Mouse (Mus musculus) embryonic facial prominence, embryonic 13.5 days (tissue): ENCODE results near the gene Ccnd3. TPM values are rescaled to one million over a fixed set of nuclear protein-coding genes. Genes with fewer than 3 reads are reported as not detected.
"Not testable (repeated sequence)": the region's sequence is repeated elsewhere in the genome, so short reads cannot be mapped to it uniquely, and the experiment has no call there.

ENCODE experiments used
- ATAC-seq: fragments of 200-750 bp; cut with Nextera tagmentation; 2 replicates; pipeline ENCODE4 v1.8.0; 2017; ENCODE audit warnings: low read depth; ENCODE audit not compliant: insufficient number of reproducible peaks, insufficient read depth, low FRiP score, low TSS enrichment
- H3K27ac ChIP-seq: fragments of 300-500 bp; sonication (generic); 2 replicates; pipeline ENCODE4 v1.5.1; 2015; ENCODE audit warnings: moderate library complexity, mild to moderate bottlenecking, inconsistent platforms
- H3K27me3 ChIP-seq: fragments of 300-500 bp; sonication (generic); 2 replicates; pipeline ENCODE4 v1.6.1; 2015; ENCODE audit warnings: mild to moderate bottlenecking, inconsistent platforms
- H3K36me3 ChIP-seq: fragments of 300-500 bp; sonication (generic); 2 replicates; pipeline ENCODE4 v1.6.1; 2015; ENCODE audit warnings: mild to moderate bottlenecking, inconsistent platforms
- H3K4me1 ChIP-seq: fragments of 300-500 bp; sonication (generic); 2 replicates; pipeline ENCODE4 v1.6.1; 2015; ENCODE audit warnings: inconsistent platforms
- H3K4me2 ChIP-seq: fragments of 300-500 bp; sonication (generic); 2 replicates; pipeline ENCODE4 v1.6.1; 2015; ENCODE audit warnings: moderate library complexity, mild to moderate bottlenecking, inconsistent platforms
- H3K4me3 ChIP-seq: fragments of 300-500 bp; sonication (generic); 2 replicates; pipeline ENCODE4 v1.5.1; 2015; ENCODE audit warnings: mild to moderate bottlenecking, inconsistent platforms
- H3K9ac ChIP-seq: fragments of 300-500 bp; sonication (generic); 2 replicates; pipeline ENCODE4 v1.6.1; 2015; ENCODE audit warnings: mild to moderate bottlenecking, inconsistent platforms
- H3K9me3 ChIP-seq: fragments of 300-500 bp; sonication (generic); 2 replicates; pipeline ENCODE4 v1.6.1; 2016; ENCODE audit warnings: inconsistent platforms
- WGBS: fragments of 180-500 bp; shearing (Covaris S2); methylation state at CpG from one replicate; pipeline ENCODE4 v1.1.7; 2015; ENCODE audit warnings: mixed read lengths; 5-methylcytosine and 5-hydroxymethylcytosine counted together
- polyA plus RNA-seq: library from polyadenylated mRNA; unstranded; fragments of >200 nt; fragmentation: Nextera tagmentation; extraction: Ambion mirVana; gene quantifications from 2 replicates; pipeline ENCODE4 v1.2.1, GENCODE M21; 2015

Ccnd3 gene
- polyA plus RNA-seq, 1 experiment from 2014 or later = 377 TPM

DNA sequence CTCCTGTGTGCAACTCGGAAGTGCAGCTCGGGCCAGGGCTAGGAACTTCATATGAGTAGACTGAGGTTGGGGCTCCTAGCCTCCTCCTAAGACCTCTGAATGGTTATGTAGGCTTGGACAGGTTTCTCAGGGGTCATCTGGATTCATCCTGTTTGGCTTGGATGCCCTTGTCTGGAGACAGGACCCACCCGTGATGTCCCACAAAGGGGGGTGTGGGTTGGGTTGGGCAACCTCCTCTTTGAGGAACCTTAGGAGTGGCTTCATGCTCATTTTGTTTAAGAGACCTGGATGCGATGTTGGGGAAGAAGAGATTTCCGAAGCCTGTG lies 92.0 kb downstream of the Ccnd3 start:
- Histone ChIP-seq H3K4me3 (peak overlapping the region; percentile 92), H3K36me3 (peaks cover 49% of the 10 kb centered on the region), H3K9me3 (no peaks in the 10 kb centered on the region), H3K4me2 (peak overlapping the region; percentile 82), H3K27ac (peak overlapping the region; percentile 99), H3K9ac (peak overlapping the region; percentile 95), H3K27me3 (no peaks in the 10 kb centered on the region), H3K4me1 (peaks cover 43% of the 10 kb centered on the region)
- 73% methylated on average over 5 of the region's 5 CpGs for WGBS
- ATAC-seq = no peak

GRCm38 (mm10) chr17:47597261-47597660 lies 92.4 kb downstream of the Ccnd3 start:
- H3K4me3 ChIP-seq = peak overlapping the region; percentile 92
- no peaks in the 10 kb centered on the region for H3K9me3 ChIP-seq
- no peak for ATAC-seq
- H3K27ac ChIP-seq = peak overlapping the region; percentile 99
- H3K36me3 ChIP-seq = peaks cover 54% of the 10 kb centered on the region
- no peaks in the 10 kb centered on the region for H3K27me3 ChIP-seq
- 51% methylated on average over 13 of the region's 13 CpGs for WGBS
- H3K4me2 ChIP-seq = peak overlapping the region; percentile 82
- peak overlapping the region; percentile 95 for H3K9ac ChIP-seq
- H3K4me1 ChIP-seq = peaks cover 43% of the 10 kb centered on the region

DNA sequence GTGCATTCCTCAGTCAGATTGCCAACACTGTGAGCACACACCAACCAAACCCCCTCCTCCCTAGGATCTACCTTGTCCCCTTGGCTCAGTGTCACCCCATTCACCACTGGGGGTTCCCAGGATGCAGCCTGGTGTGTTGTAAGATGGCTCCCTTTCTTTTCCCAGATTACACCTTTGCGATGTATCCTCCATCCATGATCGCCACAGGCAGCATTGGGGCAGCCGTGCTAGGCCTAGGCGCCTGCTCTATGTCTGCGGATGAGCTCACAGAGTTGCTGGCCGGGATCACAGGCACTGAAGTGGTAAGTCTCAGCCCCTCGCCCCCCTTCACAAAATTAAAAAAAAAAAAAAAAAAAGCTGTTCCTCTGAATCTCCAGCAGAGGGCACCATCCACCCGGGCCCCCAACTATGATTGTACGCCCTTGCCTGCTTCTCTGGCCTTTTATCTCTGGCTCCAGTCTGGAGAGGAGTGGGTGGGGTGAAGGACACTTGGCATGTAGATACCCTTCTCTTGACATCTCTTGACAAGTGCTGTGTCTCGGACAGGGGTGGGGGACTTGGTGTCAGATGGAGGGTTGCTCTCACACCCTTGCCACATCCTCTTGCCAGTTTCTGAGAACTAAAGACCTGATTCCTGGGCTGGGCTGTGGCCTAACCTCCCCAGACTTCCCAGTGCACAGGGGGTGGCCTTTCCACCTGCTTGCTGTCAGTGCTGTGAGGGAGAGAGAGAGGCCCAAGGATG lies 93.2 kb downstream of the Ccnd3 start:
- WGBS = 31% methylated on average over 10 of the region's 10 CpGs
- ATAC-seq = no peak
- H3K9me3 ChIP-seq = no peaks in the 10 kb centered on the region
- H3K4me2 ChIP-seq = peak overlapping the region; percentile 82
- H3K36me3 ChIP-seq = peaks cover 60% of the 10 kb centered on the region
- H3K4me3 ChIP-seq = peak overlapping the region; percentile 6; the same call in 1 of the 2 replicates
- H3K27me3 ChIP-seq = no peaks in the 10 kb centered on the region
- peak overlapping the region; percentile 99 for H3K27ac ChIP-seq
- H3K9ac ChIP-seq = peak overlapping the region; percentile 95
- peaks cover 39% of the 10 kb centered on the region for H3K4me1 ChIP-seq

DNA sequence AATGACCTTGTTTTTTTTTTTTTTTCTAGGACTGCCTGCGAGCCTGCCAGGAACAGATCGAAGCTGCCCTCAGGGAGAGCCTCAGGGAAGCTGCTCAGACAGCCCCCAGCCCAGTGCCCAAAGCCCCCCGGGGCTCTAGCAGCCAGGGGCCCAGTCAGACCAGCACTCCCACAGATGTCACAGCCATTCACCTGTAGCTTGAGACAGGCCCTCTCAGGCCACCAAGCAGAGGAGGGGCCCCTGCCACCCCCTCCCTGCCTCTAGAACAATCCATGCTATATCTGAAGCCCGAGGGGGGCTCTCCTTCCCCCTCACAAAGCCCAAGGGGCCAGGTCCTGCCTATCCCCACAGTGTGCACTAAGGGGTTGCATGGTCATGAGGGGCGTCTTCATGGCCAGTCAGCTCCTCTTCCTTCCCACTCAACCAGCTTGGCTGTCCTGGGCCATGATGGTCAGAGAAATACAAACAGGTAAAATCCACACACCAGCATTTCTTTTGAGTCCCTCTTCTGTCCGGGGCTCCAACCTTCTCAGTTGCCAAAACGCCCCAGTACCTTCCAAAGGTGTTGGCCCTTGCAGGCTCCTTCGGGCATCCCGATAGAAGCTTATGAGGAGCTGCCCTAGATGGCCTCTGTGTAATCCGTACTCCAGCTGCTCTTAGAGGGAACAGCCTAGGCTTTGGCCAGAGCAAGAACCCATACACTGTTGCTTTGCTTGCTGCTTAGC lies 93.9 kb downstream of the Ccnd3 start:
- H3K4me3 ChIP-seq = not testable (repeated sequence)
- peaks cover 63% of the 10 kb centered on the region for H3K36me3 ChIP-seq

GRCm38 (mm10) chr17:47599511-47600297 lies 94.9 kb downstream of the Ccnd3 start:
- H3K4me2 ChIP-seq = no peak overlapping the region
- WGBS = 73% methylated on average over 11 of the region's 11 CpGs
- no peaks in the 10 kb centered on the region for H3K9me3 ChIP-seq
- H3K27me3 ChIP-seq = no peaks in the 10 kb centered on the region
- H3K36me3 ChIP-seq = peaks cover 73% of the 10 kb centered on the region
- no peak overlapping the region for H3K9ac ChIP-seq
- ATAC-seq = no peak
- H3K4me1 ChIP-seq = peaks cover 38% of the 10 kb centered on the region
- H3K4me3 ChIP-seq = no peak overlapping the region
- peak overlapping the region; percentile 53 for H3K27ac ChIP-seq

More for the DNA sequence above, 93.9 kb downstream of the Ccnd3 start:
- WGBS = 82% methylated on average over 10 of the region's 10 CpGs
- not testable (repeated sequence) for H3K9ac ChIP-seq, H3K4me2 ChIP-seq, ATAC-seq, H3K9me3 ChIP-seq, H3K27me3 ChIP-seq
- H3K27ac ChIP-seq = peak overlapping the region; percentile 53
- H3K4me1 ChIP-seq = peaks cover 38% of the 10 kb centered on the region

DNA sequence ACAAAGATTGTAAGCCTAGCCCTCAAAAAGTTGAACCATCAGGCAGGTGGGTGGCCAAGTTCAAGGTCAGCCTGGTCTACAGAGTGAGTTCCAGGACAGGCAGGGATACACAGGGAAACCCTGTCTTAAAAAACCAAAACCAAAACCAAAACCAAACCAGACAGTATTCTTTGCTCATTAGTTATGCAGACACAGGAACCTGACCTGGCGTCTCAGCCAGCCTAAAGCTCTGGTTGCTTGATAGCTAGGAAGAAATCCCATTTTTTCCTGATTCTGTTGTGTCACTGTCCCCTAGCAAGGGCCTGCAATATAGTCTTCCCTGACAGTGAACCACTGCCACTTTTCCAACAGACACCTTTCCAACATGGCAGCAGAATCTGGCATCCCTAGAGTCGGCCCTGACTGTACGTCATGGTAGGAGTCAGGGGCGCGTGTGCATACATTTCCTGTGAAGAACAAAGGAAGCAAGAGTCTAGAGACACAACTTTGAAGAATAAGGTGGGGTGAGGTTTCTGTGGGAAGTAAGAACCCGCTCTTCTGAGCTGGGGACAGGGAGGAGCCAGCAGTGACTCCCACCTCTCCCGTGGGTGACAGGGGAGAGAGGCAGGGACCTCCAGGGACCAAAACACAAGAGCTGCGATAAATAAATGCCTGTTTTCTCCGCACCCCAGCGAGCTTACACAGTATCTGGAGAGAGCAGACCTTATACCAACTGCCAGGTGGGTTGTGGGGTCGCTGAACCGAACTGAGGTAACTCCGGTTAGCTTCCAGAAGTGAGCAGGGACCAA lies 95.9 kb downstream of the Ccnd3 start:
- Histone ChIP-seq H3K9me3 (no peaks in the 10 kb centered on the region), H3K9ac (no peak overlapping the region), H3K27me3 (no peaks in the 10 kb centered on the region), H3K27ac (peak overlapping the region; percentile 34; the same call in 1 of the 2 replicates), H3K4me3 (no peak overlapping the region), H3K4me1 (peaks cover 38% of the 10 kb centered on the region), H3K36me3 (peaks cover 84% of the 10 kb centered on the region), H3K4me2 (no peak overlapping the region)
- no peak for ATAC-seq
- 84% methylated on average over 13 of the region's 13 CpGs for WGBS

GRCm38 (mm10) chr17:47601389-47601755 lies 96.5 kb downstream of the Ccnd3 start:
- Histone ChIP-seq H3K4me2 (no peak overlapping the region), H3K4me3 (no peak overlapping the region), H3K27ac (peak overlapping the region; percentile 34; the same call in 1 of the 2 replicates), H3K9ac (no peak overlapping the region), H3K4me1 (peaks cover 32% of the 10 kb centered on the region), H3K27me3 (no peaks in the 10 kb centered on the region), H3K36me3 (peaks cover 88% of the 10 kb centered on the region), H3K9me3 (no peaks in the 10 kb centered on the region)
- ATAC-seq = no peak
- 94% methylated on average over 10 of the region's 10 CpGs for WGBS

- no peaks in the 10 kb centered on the region for H3K9me3 ChIP-seq
- ATAC-seq = no peak
- WGBS = 92% methylated on average over 11 of the region's 11 CpGs
- peaks cover 23% of the 10 kb centered on the region for H3K4me1 ChIP-seq
- no peak overlapping the region for H3K27ac ChIP-seq
- no peak overlapping the region for H3K4me3 ChIP-seq
- H3K36me3 ChIP-seq = peaks cover 90% of the 10 kb centered on the region
- no peaks in the 10 kb centered on the region for H3K27me3 ChIP-seq
- no peak overlapping the region for H3K9ac ChIP-seq
- no peak overlapping the region for H3K4me2 ChIP-seq
Measured at GRCm38 (mm10) chr17:47602289-47602688, 97.4 kb downstream of the Ccnd3 start.

DNA sequence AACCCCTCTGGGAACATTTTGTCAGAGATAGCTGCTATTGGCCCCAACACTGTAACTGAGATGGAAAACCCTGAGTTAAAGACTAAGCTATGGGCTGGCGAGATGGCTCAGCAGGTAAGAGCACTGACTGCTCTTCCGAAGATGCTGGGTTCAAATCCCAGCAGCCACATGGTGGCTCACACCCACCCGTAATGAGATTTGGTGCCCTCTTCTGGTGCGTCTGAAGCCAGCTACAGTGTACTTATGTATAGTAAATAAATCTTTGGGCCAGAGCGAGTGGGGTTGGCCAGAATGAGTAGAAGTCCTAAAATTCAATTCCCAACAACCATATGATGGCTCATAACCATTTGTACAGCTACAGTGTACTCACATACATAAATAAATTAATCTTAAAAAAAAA lies 101.4 kb downstream of the Ccnd3 start:
- H3K4me1 ChIP-seq = peaks cover 9% of the 10 kb centered on the region
- H3K9me3 ChIP-seq = no peaks in the 10 kb centered on the region
- no peak for ATAC-seq
- 73% methylated on average over 5 of the region's 5 CpGs for WGBS
- no peak overlapping the region for H3K27ac ChIP-seq
- peaks cover 74% of the 10 kb centered on the region for H3K36me3 ChIP-seq
- H3K27me3 ChIP-seq = no peaks in the 10 kb centered on the region
- H3K9ac ChIP-seq = no peak overlapping the region
- no peak overlapping the region for H3K4me2 ChIP-seq
- H3K4me3 ChIP-seq = no peak overlapping the region

DNA sequence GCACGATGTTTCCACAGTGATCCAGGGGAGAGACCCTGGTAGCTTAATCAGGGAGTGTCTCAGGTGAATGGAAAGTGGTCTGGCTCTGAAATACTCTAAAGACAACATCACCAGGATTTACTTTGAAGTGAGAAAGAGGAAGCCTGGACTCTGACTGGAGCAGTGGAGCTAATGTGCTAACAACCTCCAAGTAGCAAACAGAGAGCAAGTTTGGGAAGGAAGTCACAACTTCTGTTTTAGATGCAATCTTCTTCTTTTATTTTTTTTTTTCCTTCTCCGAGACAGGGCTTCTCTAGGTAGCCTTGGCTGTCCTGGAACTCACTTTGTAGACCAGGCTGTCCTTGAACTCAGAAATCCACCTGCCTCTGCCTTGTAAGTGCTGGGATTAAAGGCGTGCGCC lies 104.3 kb downstream of the Ccnd3 start:
- Histone ChIP-seq H3K9me3 (no peaks in the 10 kb centered on the region), H3K4me3 (no peak overlapping the region), H3K9ac (no peak overlapping the region), H3K4me1 (peaks cover 23% of the 10 kb centered on the region), H3K36me3 (peaks cover 63% of the 10 kb centered on the region), H3K27me3 (no peaks in the 10 kb centered on the region), H3K27ac (no peak overlapping the region), H3K4me2 (no peak overlapping the region)
- WGBS = 92% methylated on average over 4 of the region's 4 CpGs
- ATAC-seq = no peak
